24 mouse cellular contexts compared by ENCODE assay signal in the genomic region with DNA sequence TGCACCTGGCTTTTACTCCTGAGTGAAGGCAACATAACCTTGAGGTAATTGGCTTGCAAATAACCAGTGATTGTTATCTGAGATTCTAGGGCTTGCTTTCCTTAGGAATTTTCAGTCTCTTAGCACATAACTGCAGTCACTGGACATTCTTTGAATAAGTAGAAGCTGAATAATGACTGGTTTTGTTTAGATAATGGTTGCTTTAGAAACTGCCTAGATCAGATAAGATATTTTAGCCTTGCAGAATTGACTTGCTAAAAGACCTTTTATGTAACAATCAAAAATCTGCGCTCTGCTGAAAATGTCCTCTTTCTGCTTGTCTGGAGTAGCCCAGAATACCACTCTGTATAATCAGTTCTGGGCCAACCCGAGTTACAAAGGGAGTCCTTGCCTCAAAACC. TPM values are rescaled to one million over a fixed set of nuclear protein-coding genes. Genes with fewer than 3 reads are reported as not detected.
DNase-seq lines count a peak whose midpoint lies in the region; ATAC-seq and TF ChIP-seq lines count a peak whose summit lies in the region.
"Had no signal": no experiment of that assay in that cellular context is flagged by ENCODE, and none has a peak within 500 bp of the region (broad histone marks: within the 10 kb centered on the region; RNA-seq: fewer than 3 reads in every experiment).

No protein-coding gene starts in this region.

- TF ChIP-seq CTCF in lung, embryonic 14.5 days (IDR thresholded peaks at IDR 0.05; ENCODE audit: low read depth) = no peak
- TF ChIP-seq CTCF in MEL (IDR thresholded peaks at IDR 0.05 in 2 of 3, conservative IDR thresholded peaks at IDR 0.05 in 1 of 3; ENCODE audit: control insufficient read depth in 1 of 3, insufficient read depth in 1 of 3, low read depth in 2 of 3, low read length in 3 of 3, poor library complexity in 1 of 3, severe bottlenecking in 1 of 3) = no peak

- no peak for TF ChIP-seq RAD21 in MEL (IDR thresholded peaks at IDR 0.05; ENCODE audit: low read depth, low read length)

- no peak overlapping the region for H3K4me3 ChIP-seq in lung, embryonic 14.5 days (ENCODE audit: low read depth, low read length)
- H3K4me3 ChIP-seq in MEL (ENCODE audit: control insufficient read depth in 1 of 2, insufficient read depth in 1 of 2, low read depth in 2 of 2, low read length in 2 of 2) = no peak overlapping the region
- H3K4me3 ChIP-seq: embryonic facial prominence, embryonic 12.5 days; forebrain, embryonic 15.5 days; heart, adult 2 months; hindbrain, embryonic 10.5 days had no signal

- no peaks in the 10 kb centered on the region for H3K27me3 ChIP-seq in lung, embryonic 14.5 days (ENCODE audit: insufficient read depth, low read length)
- H3K27me3 ChIP-seq in MEL (ENCODE audit: control insufficient read depth in 1 of 2, insufficient read depth in 2 of 2, low read length in 2 of 2) = peaks cover 1 to 9% of the 10 kb centered on the region in 2 experiments
- H3K27me3 ChIP-seq: embryonic facial prominence, embryonic 12.5 days; forebrain, embryonic 15.5 days had no signal

- no peaks in the 10 kb centered on the region for H3K9me3 ChIP-seq in lung, embryonic 14.5 days (ENCODE audit: low read depth, low read length)
- no peaks in the 10 kb centered on the region for H3K9me3 ChIP-seq in MEL (replicated peaks; ENCODE audit: insufficient read depth, low read length)
- H3K9me3 ChIP-seq: embryonic facial prominence, embryonic 12.5 days; forebrain, embryonic 15.5 days; hindbrain, embryonic 10.5 days had no signal

- no peak for TF ChIP-seq POLR2A in MEL (IDR thresholded peaks at IDR 0.05; ENCODE audit: control insufficient read depth in 1 of 2, insufficient read depth in 1 of 2, low read depth in 1 of 2, low read length in 2 of 2, poor library complexity in 1 of 2)

- 35% methylated on average over 2 of the region's 2 CpGs for WGBS in lung, embryonic 14.5 days

- no peaks in the 10 kb centered on the region for H3K36me3 ChIP-seq in lung, embryonic 14.5 days (ENCODE audit: insufficient read depth)
- no peaks in the 10 kb centered on the region; a peak in 1 of 4 replicates for H3K36me3 ChIP-seq in MEL (ENCODE audit: control insufficient read depth in 1 of 2, insufficient read depth in 2 of 2, low read length in 2 of 2)
- H3K36me3 ChIP-seq: embryonic facial prominence, embryonic 12.5 days; forebrain, embryonic 15.5 days; hindbrain, embryonic 10.5 days had no signal

- H3K4me1 ChIP-seq in lung, embryonic 14.5 days (ENCODE audit: insufficient read depth) = no peaks in the 10 kb centered on the region
- no peaks in the 10 kb centered on the region for H3K4me1 ChIP-seq in MEL (ENCODE audit: control insufficient read depth in 1 of 2, insufficient read depth in 2 of 2, low read length in 2 of 2)
- H3K4me1 ChIP-seq: embryonic facial prominence, embryonic 12.5 days; forebrain, embryonic 15.5 days; hindbrain, embryonic 10.5 days had no signal

- H3K4me2 ChIP-seq in lung, embryonic 14.5 days = no peak overlapping the region
- H3K4me2 ChIP-seq: embryonic facial prominence, embryonic 12.5 days; forebrain, embryonic 15.5 days; heart, embryonic 11.5 days; hindbrain, embryonic 14.5 days had no signal

- no peaks in the 10 kb centered on the region for H3K79me2 ChIP-seq in MEL (ENCODE audit: control insufficient read depth, insufficient read depth, low read length, poor library complexity)

- 0 out of 2 replicates have a peak overlapping the region, but pooled peaks have one; percentile 37 for H3K27ac ChIP-seq in lung, embryonic 14.5 days (ENCODE audit: low read depth)
- no peak overlapping the region for H3K27ac ChIP-seq in MEL (ENCODE audit: control insufficient read depth, low read depth, low read length)
- H3K27ac ChIP-seq: embryonic facial prominence, embryonic 12.5 days; forebrain, embryonic 15.5 days; heart, adult 2 months; hindbrain, embryonic 10.5 days; hindbrain, embryonic 14.5 days had no signal

- H3K9ac ChIP-seq in lung, embryonic 14.5 days = no peak overlapping the region
- no peak overlapping the region for H3K9ac ChIP-seq in MEL (ENCODE audit: control insufficient read depth, low read depth, low read length, poor library complexity, severe bottlenecking)
- H3K9ac ChIP-seq: embryonic facial prominence, embryonic 12.5 days; forebrain, embryonic 15.5 days; hindbrain, embryonic 14.5 days had no signal

- peak; percentile 26 for DNase-seq in lung, embryonic 14.5 days
- no peak for DNase-seq in lung, postnatal 25 days (ENCODE audit: low spot score)
- peak; percentile 68 for DNase-seq in 3T3-L1 (ENCODE audit: low read depth, low spot score)
- DNase-seq in MEL (ENCODE audit: low read depth, low spot score) = no peak
- peak; percentile 88 for DNase-seq in ZHBTc4 (ENCODE audit: low read depth, low spot score)
- no peak for DNase-seq in frontal cortex, postnatal 10 days (ENCODE audit: low spot score in 2 of 2)
- DNase-seq: adrenal gland, adult 2 months; adrenal gland, postnatal 36 days; cerebellum, adult 11 months; cerebellum, adult 9-10 months; cerebellum, postnatal 25 days; gastrocnemius, postnatal 10 days; heart, adult 2 months had no signal

- ATAC-seq in lung, embryonic 14.5 days (ENCODE audit: insufficient read depth) = no peak
- no peak for ATAC-seq in inflammation-experienced regulatory T-cells, adult 6 months
- ATAC-seq: forebrain, embryonic 15.5 days; intestine, embryonic 16.5 days had no signal

- no peak for TF ChIP-seq EP300 in MEL (IDR thresholded peaks at IDR 0.05; ENCODE audit: low read depth in 1 of 2, low read length in 2 of 2)

TF ChIP-seq in MEL, 35 proteins besides CTCF, POLR2A, EP300 and RAD21:
- TF ChIP-seq POLR2AphosphoS2 (IDR thresholded peaks at IDR 0.05; ENCODE audit: low read length) = no peak
- no peak for TF ChIP-seq UBTF (IDR thresholded peaks at IDR 0.05; ENCODE audit: borderline replicate concordance, insufficient read depth, low read depth, low read length)
- no peak for TF ChIP-seq MAX (IDR thresholded peaks at IDR 0.05; ENCODE audit: low read length)
- no peak for TF ChIP-seq SIN3A (IDR thresholded peaks at IDR 0.05; ENCODE audit: low read length)
- no peak for TF ChIP-seq CHD2 (IDR thresholded peaks at IDR 0.05; ENCODE audit: low read length)
- no peak for TF ChIP-seq MYC (IDR thresholded peaks at IDR 0.05; ENCODE audit: low read depth, low read length)
- no peak for TF ChIP-seq BHLHE40 (IDR thresholded peaks at IDR 0.05; ENCODE audit: borderline replicate concordance, low read depth, low read length)
- peak; percentile 48 for TF ChIP-seq GATA1 (IDR thresholded peaks at IDR 0.05; ENCODE audit: low read depth, low read length)

RNA-seq across cellular contexts. Expression of gene Calcoco2, which starts 2.3 kb away (rescaled TPM):
- polyA plus RNA-seq in lung, embryonic 14.5 days (2014; fragmentation: Nextera tagmentation; extraction: Ambion mirVana) = not detected in 2 replicates
- not detected in 2 replicates for total RNA-seq in MEL (2012; rRNA removed)
- not detected for polyA plus RNA-seq in MEL (2012; ENCODE audit: insufficient read depth in 1 of 2, insufficient read length in 2 of 2, low read depth in 1 of 2, low replicate concordance in 2 of 2, missing spikeins in 1 of 2)
- not detected for polyA plus RNA-seq in inflammation-experienced regulatory T-cells, adult 6 months (2017; shearing (Covaris generic))
- total RNA-seq: adrenal gland, adult 2 months; adrenal gland, postnatal 36 days; gastrocnemius, postnatal 10 days; gastrocnemius, postnatal 4 days; heart, adult 2 months; heart, postnatal 25 days had no signal
- polyA plus RNA-seq: adrenal gland, adult 2 months; cortical plate, adult 2 months; embryonic facial prominence, embryonic 12.5 days; forebrain, embryonic 11.5 days; forebrain, embryonic 15.5 days; heart, adult 2 months; heart, embryonic 11.5 days; hindbrain, embryonic 10.5 days; hindbrain, embryonic 14.5 days had no signal

RNA-seq across cellular contexts. Expression of gene Ttll6, which starts 19.5 kb away (rescaled TPM):
- 0.09 TPM in 1 of 2 replicates, not detected in the other for polyA plus RNA-seq in lung, embryonic 14.5 days (2014; fragmentation: Nextera tagmentation; extraction: Ambion mirVana)
- total RNA-seq in MEL (2012; rRNA removed) = not detected in 2 replicates
- under 1 TPM in 1 of 2 experiments, not detected in 1; 0.03 TPM for polyA plus RNA-seq in MEL (2012; ENCODE audit: insufficient read depth in 1 of 2, insufficient read length in 2 of 2, low read depth in 1 of 2, low replicate concordance in 2 of 2, missing spikeins in 1 of 2)
- polyA plus RNA-seq in inflammation-experienced regulatory T-cells, adult 6 months (2017; shearing (Covaris generic)) = not detected
- total RNA-seq: adrenal gland, adult 2 months; adrenal gland, postnatal 36 days; gastrocnemius, postnatal 10 days; gastrocnemius, postnatal 4 days; heart, adult 2 months; heart, postnatal 25 days had no signal
- polyA plus RNA-seq: adrenal gland, adult 2 months; forebrain, embryonic 11.5 days; heart, embryonic 11.5 days had no signal

RNA-seq across cellular contexts. Expression of gene Atp5g1, which starts 38.6 kb away (rescaled TPM):
- polyA plus RNA-seq in lung, embryonic 14.5 days (2014; fragmentation: Nextera tagmentation; extraction: Ambion mirVana) = 725 and 738 TPM in 2 replicates
- 1,306 and 1,519 TPM in 2 replicates for total RNA-seq in MEL (2012; rRNA removed)
- polyA plus RNA-seq in MEL (2012; ENCODE audit: insufficient read depth in 1 of 2, insufficient read length in 2 of 2, low read depth in 1 of 2, low replicate concordance in 2 of 2, missing spikeins in 1 of 2) = 1,000 to 10,000 TPM in 1 of 2 experiments, not detected in 1; 1,694 TPM
- polyA plus RNA-seq in inflammation-experienced regulatory T-cells, adult 6 months (2017; shearing (Covaris generic)) = 100 to 1,000 TPM; 336 to 391 (median 363) TPM

RNA-seq across cellular contexts. Expression of gene Ube2z, which starts 48.9 kb away (rescaled TPM):
- polyA plus RNA-seq in lung, embryonic 14.5 days (2014; fragmentation: Nextera tagmentation; extraction: Ambion mirVana) = 37.8 and 43.2 TPM in 2 replicates
- 55.3 and 56.8 TPM in 2 replicates for total RNA-seq in MEL (2012; rRNA removed)
- 10 to 100 TPM in 1 of 2 experiments, not detected in 1; 58.5 TPM for polyA plus RNA-seq in MEL (2012; ENCODE audit: insufficient read depth in 1 of 2, insufficient read length in 2 of 2, low read depth in 1 of 2, low replicate concordance in 2 of 2, missing spikeins in 1 of 2)
- polyA plus RNA-seq in inflammation-experienced regulatory T-cells, adult 6 months (2017; shearing (Covaris generic)) = 10 to 100 TPM in 2 of 3 experiments, 1 to 10 TPM in 1; 9.6 to 13.1 (median 10.4) TPM

Comparison
In these comparisons a context has a peak if more than half of its experiments do, and no peak if none do; other contexts are left out.
1. DNase-seq: peak in lung, embryonic 14.5 days (single experiment), 3T3-L1 (single experiment) and ZHBTc4 (single experiment); none in lung, postnatal 25 days (single experiment), MEL (single experiment) and frontal cortex, postnatal 10 days (0 of 2).